In the genomic region with DNA sequence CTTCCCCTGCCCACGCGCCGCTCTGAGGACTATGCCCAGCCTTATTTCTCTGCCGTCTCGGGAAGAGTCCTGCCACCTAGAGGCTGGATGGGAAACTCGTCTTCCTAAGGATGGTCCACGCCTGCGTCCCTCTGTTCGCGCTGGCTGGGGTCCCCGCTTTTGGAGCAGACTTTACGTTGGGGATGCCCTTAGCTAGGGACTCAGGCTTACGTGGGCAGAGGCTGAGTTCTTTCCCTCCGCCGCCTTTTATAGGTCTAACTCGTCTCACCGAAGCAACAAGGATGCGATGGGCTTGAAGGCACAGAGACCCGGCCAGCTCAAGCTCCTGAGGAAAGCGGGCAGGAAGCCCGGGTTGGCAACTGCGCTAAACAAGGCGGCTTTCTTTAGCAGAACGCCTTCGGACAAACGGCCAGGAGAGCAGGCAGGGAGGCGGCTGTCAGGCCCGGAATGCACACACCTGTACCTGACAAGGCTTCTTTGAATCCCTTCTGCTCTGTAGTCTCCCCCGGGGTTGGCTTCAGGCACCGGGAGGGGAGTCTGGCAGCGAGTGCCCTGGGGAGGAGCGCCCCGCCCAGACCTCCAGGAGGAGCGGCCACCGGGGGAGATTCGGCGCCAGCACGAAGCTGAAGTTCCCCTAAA, we compare ENCODE assay signal across 8 mouse cellular contexts. TPM values are rescaled to one million over a fixed set of nuclear protein-coding genes. Genes with fewer than 3 reads are reported as not detected.
DNase-seq lines count a peak whose midpoint lies in the region; ATAC-seq and TF ChIP-seq lines count a peak whose summit lies in the region.

No protein-coding gene starts in this region.

- DNase-seq in c-Kit-positive CD71-negative TER-119-negative erythroid progenitor cells, embryonic 14.5 days (ENCODE audit: low read depth) = peak; percentile 37
- DNase-seq in hindbrain, embryonic 14.5 days (ENCODE audit: low spot score) = peak; percentile 84
- DNase-seq in layer of hippocampus, postnatal 25 days (ENCODE audit: extremely low spot score in 1 of 2, low spot score in 1 of 2) = peak; percentile 33 to 43
- peak; percentile 47 for DNase-seq in lung, postnatal 10 days
- peak; percentile 40 for DNase-seq in ovary, postnatal 36 days (ENCODE audit: low spot score)
- DNase-seq in yolk sac, embryonic 10.5 days (ENCODE audit: low spot score) = peak; percentile 61

- H3K4me1 ChIP-seq in E14TG2a.4 (replicated peaks; ENCODE audit: low read depth, low read length) = peaks cover 14% of the 10 kb centered on the region
- 0 out of 2 replicates have a peak, but pooled peaks cover 6% of the 10 kb centered on the region for H3K4me1 ChIP-seq in forebrain, embryonic 13.5 days
- peaks cover 4% of the 10 kb centered on the region; the same call in 1 of the 2 replicates for H3K4me1 ChIP-seq in hindbrain, embryonic 14.5 days (replicated peaks; ENCODE audit: control insufficient read depth, insufficient read depth, low read length)

- peak; percentile 97 for ATAC-seq in forebrain, embryonic 13.5 days
- ATAC-seq in hindbrain, embryonic 14.5 days (ENCODE audit: low FRiP score) = peak; percentile 97

- peak overlapping the region; percentile 90 for H3K4me2 ChIP-seq in forebrain, embryonic 13.5 days
- peak overlapping the region; percentile 97 for H3K4me2 ChIP-seq in hindbrain, embryonic 14.5 days (replicated peaks)

- peak overlapping the region; percentile 77 for H3K9ac ChIP-seq in forebrain, embryonic 13.5 days
- H3K9ac ChIP-seq in hindbrain, embryonic 14.5 days = peak overlapping the region; percentile 74

- under 1% methylated on average over 36 of the region's 38 CpGs for WGBS in forebrain, embryonic 13.5 days
- WGBS in hindbrain, embryonic 14.5 days = 0% methylated on average over 38 of the region's 38 CpGs

- no peak overlapping the region for H3K27ac ChIP-seq in forebrain, embryonic 13.5 days
- peak overlapping the region; percentile 74 for H3K27ac ChIP-seq in hindbrain, embryonic 14.5 days

- no peaks in the 10 kb centered on the region for H3K36me3 ChIP-seq in E14TG2a.4 (ENCODE audit: insufficient read depth, low read length)
- H3K36me3 ChIP-seq in forebrain, embryonic 13.5 days (ENCODE audit: poor library complexity, severe bottlenecking) = no peaks in the 10 kb centered on the region
- H3K36me3 ChIP-seq in hindbrain, embryonic 14.5 days (replicated peaks; ENCODE audit: control insufficient read depth, insufficient read depth) = no peaks in the 10 kb centered on the region

- peaks cover 57% of the 10 kb centered on the region for H3K27me3 ChIP-seq in E14TG2a.4 (ENCODE audit: insufficient read depth, low read length)
- H3K27me3 ChIP-seq in forebrain, embryonic 13.5 days = 0 out of 2 replicates have a peak, but pooled peaks cover 3% of the 10 kb centered on the region
- H3K27me3 ChIP-seq in hindbrain, embryonic 14.5 days (ENCODE audit: control insufficient read depth, insufficient read depth, low read length) = peaks cover 3% of the 10 kb centered on the region; the same call in 1 of the 2 replicates

- peak; percentile 47 for TF ChIP-seq CTCF in E14TG2a.4 (conservative IDR thresholded peaks at IDR 0.05; ENCODE audit: low read length)

- H3K4me3 ChIP-seq in E14TG2a.4 (replicated peaks; ENCODE audit: low read length) = peak overlapping the region; percentile 84
- peak overlapping the region; percentile 62 for H3K4me3 ChIP-seq in forebrain, embryonic 13.5 days
- peak overlapping the region; percentile 59 for H3K4me3 ChIP-seq in hindbrain, embryonic 14.5 days (replicated peaks; ENCODE audit: low read length)

- H3K9me3 ChIP-seq in E14TG2a.4 (ENCODE audit: low read length) = peaks cover 5% of the 10 kb centered on the region
- no peaks in the 10 kb centered on the region for H3K9me3 ChIP-seq in forebrain, embryonic 13.5 days (replicated peaks)
- H3K9me3 ChIP-seq in hindbrain, embryonic 14.5 days (ENCODE audit: control insufficient read depth, low read length) = no peaks in the 10 kb centered on the region

RNA-seq across cellular contexts. Expression of gene Foxi3, which starts 56.6 kb away (rescaled TPM):
- polyA plus RNA-seq in forebrain, embryonic 13.5 days (2015; fragmentation: Nextera tagmentation; extraction: Ambion mirVana) = not detected in 2 replicates
- not detected in 2 replicates for polyA plus RNA-seq in hindbrain, embryonic 14.5 days (2014; fragmentation: Nextera tagmentation; extraction: Ambion mirVana)
- total RNA-seq in layer of hippocampus, postnatal 25 days (2021) = not detected
